Mouse (Mus musculus): Measurements from ENCODE around the gene Gse1.

GRCm38 (mm10) chr8:120352096-120352495 lies 123.8 kb downstream of the Gse1 start:
- TF ChIP-seq POLR2A (IDR thresholded peaks at IDR 0.05; ENCODE audit: borderline replicate concordance, insufficient read depth, low read length): no peak
- TF ChIP-seq CTCF (IDR thresholded peaks at IDR 0.05; ENCODE audit: borderline replicate concordance, insufficient read depth, low read depth, low read length): no peak

Data from cerebellum, adult 2 months (tissue).